Mouse (Mus musculus) B cell, adult 67 days (primary cell): ENCODE data around the gene Pla2g16. TPM values are rescaled to one million over a fixed set of nuclear protein-coding genes. Genes with fewer than 3 reads are reported as not detected.

Source experiments
- total RNA-seq, 2 experiments: library from RNA; stranded (reverse); gene quantifications; 4 replicates each; pipeline ENCODE4 v1.2.4; 2023

The Pla2g16 gene
- 10 to 100 TPM; 12.5 to 12.9 TPM for total RNA-seq

DNA sequence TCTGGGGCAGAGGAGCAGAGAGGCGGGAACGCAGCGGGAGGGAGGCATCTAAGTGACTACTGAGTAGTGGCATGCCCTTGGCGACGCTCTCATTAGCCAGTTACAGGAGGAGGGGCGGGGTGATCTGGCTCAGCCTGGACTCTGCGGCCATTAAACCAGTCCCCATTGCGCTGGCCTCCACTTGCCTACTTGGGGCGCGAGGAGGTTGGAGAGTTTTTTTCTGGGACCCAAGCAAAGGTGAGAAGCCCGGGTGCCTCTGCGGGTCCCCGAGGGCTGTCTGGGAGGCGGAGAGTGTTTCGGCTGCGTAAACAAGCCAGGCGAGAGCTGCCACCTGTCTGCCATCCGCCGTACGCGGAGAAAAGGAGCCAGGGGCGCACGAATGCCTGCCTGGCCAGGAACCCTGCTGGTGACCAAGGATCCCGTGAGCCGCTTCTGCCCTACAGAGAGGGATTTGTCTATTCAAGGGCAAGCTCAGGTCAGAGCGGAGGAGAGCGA lies at the start of gene Pla2g16:
Gene Pla2g16, plus strand, starts transcription at position 132 of the 495 bp plus-strand sequence.

DNA sequence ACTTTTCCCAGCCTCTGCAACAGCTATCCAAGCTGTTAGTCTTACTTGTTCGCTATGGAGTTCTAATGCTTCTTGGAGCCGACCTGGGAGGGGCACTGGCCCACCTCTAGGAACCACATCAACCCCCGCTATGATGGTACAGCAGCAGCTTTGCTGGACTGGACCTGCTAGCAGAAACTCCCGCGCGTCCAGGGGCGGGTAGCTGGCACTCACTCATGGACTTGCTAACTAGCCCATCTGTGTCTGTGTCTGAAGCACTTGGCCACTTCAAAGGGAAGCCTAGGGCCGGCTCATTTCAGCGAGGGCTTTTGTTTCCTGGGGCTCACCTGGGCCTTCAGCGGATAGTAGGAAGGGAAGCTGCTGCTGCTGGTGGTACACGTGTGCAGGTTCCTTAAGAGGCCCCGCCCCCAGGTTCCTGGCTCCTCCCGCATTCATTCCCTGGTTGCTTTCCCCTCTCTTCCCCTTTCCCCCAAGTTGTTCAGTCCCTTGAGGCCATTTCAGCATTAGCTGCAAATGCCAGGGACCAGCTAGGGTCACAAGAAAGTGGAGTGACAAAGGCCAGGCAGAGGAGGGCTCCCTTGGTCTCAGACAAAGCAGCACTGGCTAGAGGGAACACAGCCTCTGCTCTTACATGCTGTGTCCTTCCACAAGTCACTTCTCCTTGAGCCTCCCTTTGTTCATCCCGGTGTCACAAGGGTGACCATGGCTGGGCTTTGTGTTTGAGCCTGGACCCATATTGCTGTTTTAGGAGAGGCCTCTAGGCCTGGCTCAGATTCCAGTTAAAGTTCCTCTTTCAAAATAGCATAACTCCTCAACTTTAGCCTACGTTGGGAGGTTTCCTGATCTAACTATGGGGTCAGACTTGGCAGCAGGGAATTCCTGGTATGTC lies 49.8 kb downstream of the Pla2g16 start, which contains the start of gene Lgals12:
Gene Lgals12, minus strand, starts transcription at position 393 of the 889 bp plus-strand sequence.

DNA sequence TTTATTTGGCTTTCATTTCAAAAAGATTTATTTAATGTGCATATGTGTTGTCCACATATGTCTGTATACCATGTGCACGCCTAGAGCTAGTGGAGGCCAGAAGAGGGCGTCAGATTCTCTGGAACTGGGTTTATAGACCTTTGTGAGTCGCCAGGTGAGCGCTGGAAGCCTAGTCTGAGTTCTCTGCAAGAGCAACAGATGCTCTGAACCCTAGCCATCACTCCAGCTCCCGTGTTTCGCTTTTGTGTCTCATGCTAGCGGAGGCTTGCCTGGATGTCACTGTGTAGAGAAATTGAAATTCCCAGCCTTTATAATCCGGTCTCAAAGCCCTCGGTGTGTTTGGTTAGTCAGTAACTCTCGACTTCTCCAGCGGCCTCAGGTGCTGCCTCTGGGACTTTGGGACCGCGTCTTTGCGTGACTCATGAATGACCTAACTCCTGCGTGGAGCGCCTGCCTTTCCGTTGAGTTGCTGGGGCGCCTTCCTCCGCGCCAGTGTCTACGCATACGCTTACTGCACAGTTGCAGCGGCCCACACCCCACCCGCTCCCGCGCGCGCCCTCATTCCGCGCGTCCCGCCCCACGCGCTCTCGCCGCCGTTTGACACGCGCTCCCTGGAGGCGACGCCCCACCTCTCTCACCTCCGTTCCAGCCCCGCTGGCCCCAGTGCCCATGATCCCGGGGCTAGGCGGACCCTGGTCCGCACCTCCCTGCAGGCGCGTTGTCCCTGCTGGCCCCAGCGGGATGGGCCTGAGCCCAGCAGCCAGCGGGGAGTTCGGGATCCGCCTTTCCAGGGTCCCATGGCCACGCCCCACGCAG lies 54.9 kb downstream of the Pla2g16 start, which contains the start of gene Hrasls5:
Gene Hrasls5, plus strand, starts transcription at position 600 of the 816 bp plus-strand sequence.

Other genes starting within 250 kb of the Pla2g16 start
- gene Mark2, start 215.6 kb upstream of the Pla2g16 start, total RNA-seq = 100 to 1,000 TPM; 200 to 241 TPM
- gene Spindoc, start 174.5 kb upstream of the Pla2g16 start, total RNA-seq = 10 to 100 TPM; 23.6 to 32.4 TPM
- 1 to 10 TPM; 7.4 to 9.5 TPM for gene 2700081O15Rik, start 139.8 kb upstream of the Pla2g16 start, total RNA-seq
- gene Rtn3, start 74.2 kb upstream of the Pla2g16 start, total RNA-seq = 10 to 100 TPM; 57.4 to 63.0 TPM
- 10 to 100 TPM; 55.9 to 56.4 TPM for gene Atl3, start 63.4 kb upstream of the Pla2g16 start, total RNA-seq
- not detected for gene Lgals12, start 49.7 kb downstream of the Pla2g16 start, total RNA-seq
- gene Hrasls5, start 55.1 kb downstream of the Pla2g16 start, total RNA-seq = not detected
- not detected for gene Slc22a19, start 153.9 kb downstream of the Pla2g16 start, total RNA-seq
- not detected for gene Slc22a26, start 245.2 kb downstream of the Pla2g16 start, total RNA-seq